In genomic region chr12:87413179-87413790, GRCm38 (mm10) we compare ENCODE assay signal across 8 mouse cellular contexts. TPM values are rescaled to one million over a fixed set of nuclear protein-coding genes. Genes with fewer than 3 reads are reported as not detected.
A peak's percentile ranks its signal among the peaks of the same experiment; 100 is the strongest.
DNase-seq lines count a peak whose midpoint lies in the region; ATAC-seq and TF ChIP-seq lines count a peak whose summit lies in the region.

No protein-coding gene starts in this region.

- no peaks in the 10 kb centered on the region for H3K4me1 ChIP-seq in ES-Bruce4 (ENCODE audit: control insufficient read depth, insufficient read depth, low read length)
- peaks cover 2% of the 10 kb centered on the region; the same call in 1 of the 2 replicates for H3K4me1 ChIP-seq in lung, embryonic 16.5 days (replicated peaks; ENCODE audit: control insufficient read depth, insufficient read depth, low read length)
- H3K4me1 ChIP-seq in olfactory bulb, adult 2 months (ENCODE audit: control insufficient read depth, insufficient read depth, low read length), result no peaks in the 10 kb centered on the region

- no peak overlapping the region for H3K27ac ChIP-seq in ES-Bruce4 (ENCODE audit: insufficient read depth, low read length)
- no peak overlapping the region for H3K27ac ChIP-seq in lung, embryonic 16.5 days (ENCODE audit: low read length)
- H3K27ac ChIP-seq in olfactory bulb, adult 2 months (ENCODE audit: insufficient read depth, low read depth, low read length), result no peak overlapping the region

- DNase-seq in brain, embryonic 14.5 days (ENCODE audit: low read depth), result peak; percentile 75
- peak; percentile 83 for DNase-seq in heart, postnatal 4 days
- peak; percentile 30 to 68 for DNase-seq in layer of hippocampus, adult 8-10 months (ENCODE audit: low spot score in 2 of 2)
- DNase-seq in thymus, postnatal 0 days (ENCODE audit: low spot score), result peak; percentile 55

- no peak overlapping the region for H3K4me2 ChIP-seq in lung, embryonic 16.5 days (ENCODE audit: low read depth, low read length)

- ATAC-seq in erythroid progenitor cell, adult 5-6 weeks (replicated peaks; ENCODE audit: low FRiP score, poor library complexity, severe bottlenecking), result peak; percentile 67
- ATAC-seq in lung, embryonic 16.5 days (ENCODE audit: low read depth), result peak; percentile 45; the same call in 1 of the 2 replicates

- no peak overlapping the region for H3K4me3 ChIP-seq in ES-Bruce4 (ENCODE audit: low read depth, low read length)
- no peak overlapping the region for H3K4me3 ChIP-seq in lung, embryonic 16.5 days (ENCODE audit: low read length)
- no peak overlapping the region for H3K4me3 ChIP-seq in olfactory bulb, adult 2 months (ENCODE audit: insufficient read depth, low read depth, low read length)

- no peak overlapping the region for H3K9ac ChIP-seq in ES-Bruce4 (ENCODE audit: low read depth, poor library complexity, severe bottlenecking)
- H3K9ac ChIP-seq in lung, embryonic 16.5 days (ENCODE audit: low read length), result no peak overlapping the region

- no peak for TF ChIP-seq POLR2A in ES-Bruce4 (IDR thresholded peaks at IDR 0.05; ENCODE audit: insufficient read depth, low read length)
- no peak for TF ChIP-seq POLR2A in brain, embryonic 14.5 days (IDR thresholded peaks at IDR 0.05; ENCODE audit: borderline replicate concordance, extremely low read depth, insufficient read depth, insufficient read length, poor library complexity, severe bottlenecking)
- no peak for TF ChIP-seq POLR2A in olfactory bulb, adult 2 months (IDR thresholded peaks at IDR 0.05; ENCODE audit: insufficient read depth, low read depth, low read length)

- 0 out of 2 replicates have a peak, but pooled peaks cover 5% of the 10 kb centered on the region for H3K9me3 ChIP-seq in ES-Bruce4 (replicated peaks; ENCODE audit: control insufficient read depth, insufficient read depth, low read length, poor library complexity, severe bottlenecking)
- no peaks in the 10 kb centered on the region for H3K9me3 ChIP-seq in lung, embryonic 16.5 days (ENCODE audit: control insufficient read depth, low read length)

- H3K36me3 ChIP-seq in ES-Bruce4 (ENCODE audit: control insufficient read depth, insufficient read depth, low read length, poor library complexity, severe bottlenecking), result no peaks in the 10 kb centered on the region
- H3K36me3 ChIP-seq in lung, embryonic 16.5 days (ENCODE audit: control insufficient read depth, insufficient read depth, low read length), result no peaks in the 10 kb centered on the region

- H3K27me3 ChIP-seq in ES-Bruce4 (ENCODE audit: control insufficient read depth, insufficient read depth, low read length, poor library complexity, severe bottlenecking), result no peaks in the 10 kb centered on the region
- H3K27me3 ChIP-seq in lung, embryonic 16.5 days (ENCODE audit: control insufficient read depth, insufficient read depth, low read depth, low read length), result no peaks in the 10 kb centered on the region

- 17% methylated on average over 4 of the region's 4 CpGs for WGBS in lung, embryonic 16.5 days
- WGBS in olfactory bulb, adult 2 months, result 18% methylated on average over 4 of the region's 4 CpGs

- no peak for TF ChIP-seq EP300 in ES-Bruce4 (IDR thresholded peaks at IDR 0.05; ENCODE audit: insufficient read depth, low read depth, low read length)

- TF ChIP-seq CTCF in ES-Bruce4 (IDR thresholded peaks at IDR 0.05; ENCODE audit: low read depth, low read length), result peak; percentile 89
- TF ChIP-seq CTCF in brain, embryonic 14.5 days (IDR thresholded peaks at IDR 0.05; ENCODE audit: borderline replicate concordance, extremely low read depth, insufficient read depth, insufficient read length), result peak; percentile 96
- peak; percentile 79; the same call in 1 of the 2 replicates for TF ChIP-seq CTCF in olfactory bulb, adult 2 months (IDR thresholded peaks at IDR 0.05; ENCODE audit: insufficient read depth, low read depth, low read length)

RNA-seq across cellular contexts. Expression of gene Sptlc2, which starts 25.1 kb away (rescaled TPM):
- polyA plus RNA-seq in ES-Bruce4 (2011; ENCODE audit: insufficient read depth, insufficient read length, low read depth, missing spikeins), result 106 and 107 TPM in 2 replicates
- 24.6 and 31.0 TPM in 2 replicates for polyA plus RNA-seq in brain, embryonic 14.5 days (2012; rRNA removed)
- 33.9 and 45.7 TPM in 2 replicates for total RNA-seq in erythroid progenitor cell, adult 5-6 weeks (2015; ENCODE audit: low replicate concordance)
- 20.4 and 40.2 TPM in 2 replicates for total RNA-seq in erythroid progenitor cell, adult 5-6 weeks (2017; ENCODE audit: low replicate concordance)
- total RNA-seq in heart, postnatal 4 days (2021), result 10 to 100 TPM; 65.1 to 68.9 TPM
- total RNA-seq in layer of hippocampus, adult 8-10 months (2022), result 10 to 100 TPM; 32.5 to 50.1 (median 37.4) TPM
- polyA plus RNA-seq in lung, embryonic 16.5 days (2015; fragmentation: Nextera tagmentation; extraction: Ambion mirVana), result 97.4 and 108 TPM in 2 replicates
- polyA plus RNA-seq in olfactory bulb, adult 2 months (2012; ENCODE audit: insufficient read depth, insufficient read length, low replicate concordance, missing spikeins), result not detected in 2 replicates
- 76.9 and 83.3 TPM in 2 replicates for polyA plus RNA-seq in thymus, postnatal 0 days (2015; fragmentation: Nextera tagmentation; extraction: Ambion mirVana)

RNA-seq across cellular contexts. Expression of gene Slirp, which starts 30.4 kb away (rescaled TPM):
- 137 and 150 TPM in 2 replicates for polyA plus RNA-seq in ES-Bruce4 (2011; ENCODE audit: insufficient read depth, insufficient read length, low read depth, missing spikeins)
- 65.2 and 89.2 TPM in 2 replicates for polyA plus RNA-seq in brain, embryonic 14.5 days (2012; rRNA removed)
- total RNA-seq in erythroid progenitor cell, adult 5-6 weeks (2015; ENCODE audit: low replicate concordance), result 16.3 and 35.7 TPM in 2 replicates
- total RNA-seq in erythroid progenitor cell, adult 5-6 weeks (2017; ENCODE audit: low replicate concordance), result 3.3 and 34.5 TPM in 2 replicates
- total RNA-seq in heart, postnatal 4 days (2021), result 100 to 1,000 TPM; 157 to 172 TPM
- 100 to 1,000 TPM; 102 to 127 (median 112) TPM for total RNA-seq in layer of hippocampus, adult 8-10 months (2022)
- polyA plus RNA-seq in lung, embryonic 16.5 days (2015; fragmentation: Nextera tagmentation; extraction: Ambion mirVana), result 283 and 303 TPM in 2 replicates
- polyA plus RNA-seq in olfactory bulb, adult 2 months (2012; ENCODE audit: insufficient read depth, insufficient read length, low replicate concordance, missing spikeins), result not detected in 2 replicates
- 278 and 300 TPM in 2 replicates for polyA plus RNA-seq in thymus, postnatal 0 days (2015; fragmentation: Nextera tagmentation; extraction: Ambion mirVana)

RNA-seq across cellular contexts. Expression of gene Alkbh1, which starts 30.5 kb away (rescaled TPM):
- polyA plus RNA-seq in ES-Bruce4 (2011; ENCODE audit: insufficient read depth, insufficient read length, low read depth, missing spikeins), result 62.5 and 64.5 TPM in 2 replicates
- 30.0 and 32.2 TPM in 2 replicates for polyA plus RNA-seq in brain, embryonic 14.5 days (2012; rRNA removed)
- 7.2 and 20.5 TPM in 2 replicates for total RNA-seq in erythroid progenitor cell, adult 5-6 weeks (2015; ENCODE audit: low replicate concordance)
- total RNA-seq in erythroid progenitor cell, adult 5-6 weeks (2017; ENCODE audit: low replicate concordance), result 18.0 and 19.9 TPM in 2 replicates
- total RNA-seq in heart, postnatal 4 days (2021), result 10 to 100 TPM; 14.9 to 15.6 TPM
- total RNA-seq in layer of hippocampus, adult 8-10 months (2022), result 10 to 100 TPM; 21.4 to 29.0 (median 24.3) TPM
- 50.1 and 52.3 TPM in 2 replicates for polyA plus RNA-seq in lung, embryonic 16.5 days (2015; fragmentation: Nextera tagmentation; extraction: Ambion mirVana)
- not detected in 2 replicates for polyA plus RNA-seq in olfactory bulb, adult 2 months (2012; ENCODE audit: insufficient read depth, insufficient read length, low replicate concordance, missing spikeins)
- 29.8 and 46.3 TPM in 2 replicates for polyA plus RNA-seq in thymus, postnatal 0 days (2015; fragmentation: Nextera tagmentation; extraction: Ambion mirVana)

RNA-seq across cellular contexts. Expression of gene Snw1, which starts 58.8 kb away (rescaled TPM):
- polyA plus RNA-seq in ES-Bruce4 (2011; ENCODE audit: insufficient read depth, insufficient read length, low read depth, missing spikeins), result 95.4 and 105 TPM in 2 replicates
- polyA plus RNA-seq in brain, embryonic 14.5 days (2012; rRNA removed), result 41.8 and 45.4 TPM in 2 replicates
- 15.9 and 34.6 TPM in 2 replicates for total RNA-seq in erythroid progenitor cell, adult 5-6 weeks (2015; ENCODE audit: low replicate concordance)
- total RNA-seq in erythroid progenitor cell, adult 5-6 weeks (2017; ENCODE audit: low replicate concordance), result 47.5 and 55.0 TPM in 2 replicates
- 10 to 100 TPM; 49.2 to 49.3 TPM for total RNA-seq in heart, postnatal 4 days (2021)
- total RNA-seq in layer of hippocampus, adult 8-10 months (2022), result 10 to 100 TPM; 59.6 to 69.6 (median 65.4) TPM
- 115 and 120 TPM in 2 replicates for polyA plus RNA-seq in lung, embryonic 16.5 days (2015; fragmentation: Nextera tagmentation; extraction: Ambion mirVana)
- polyA plus RNA-seq in olfactory bulb, adult 2 months (2012; ENCODE audit: insufficient read depth, insufficient read length, low replicate concordance, missing spikeins), result 137 TPM in 1 of 2 replicates, not detected in the other
- 157 and 161 TPM in 2 replicates for polyA plus RNA-seq in thymus, postnatal 0 days (2015; fragmentation: Nextera tagmentation; extraction: Ambion mirVana)

Comparison
In these comparisons a context has a peak if more than half of its experiments do, and no peak if none do; other contexts are left out.
1. RNA of gene Sptlc2, which starts 25.1 kb away (polyA plus RNA-seq): 106 to 107 TPM in ES-Bruce4, 97.4 to 108 TPM in lung, embryonic 16.5 days, 76.9 to 83.3 TPM in thymus, postnatal 0 days and 24.6 to 31.0 TPM in brain, embryonic 14.5 days; not detected in olfactory bulb, adult 2 months; every median in the first group is over 10 times any median in the second.
2. RNA of gene Slirp, which starts 30.4 kb away (polyA plus RNA-seq): 283 to 303 TPM in lung, embryonic 16.5 days, 278 to 300 TPM in thymus, postnatal 0 days, 137 to 150 TPM in ES-Bruce4 and 65.2 to 89.2 TPM in brain, embryonic 14.5 days; not detected in olfactory bulb, adult 2 months; every median in the first group is over 10 times any median in the second.
3. Peak in every context shown above with its lines, with median percentiles within 50 percentile points of each other: CTCF ChIP-seq and DNase-seq.